Mouse (Mus musculus) lung, postnatal 36 days (tissue): ENCODE results near the gene Col6a5.

Experiments used
- DNase-seq: peaks from one replicate; pipeline ENCODE4 v3.0.0; 2022; ENCODE audit warnings: mixed read lengths

The Col6a5 gene

DNA sequence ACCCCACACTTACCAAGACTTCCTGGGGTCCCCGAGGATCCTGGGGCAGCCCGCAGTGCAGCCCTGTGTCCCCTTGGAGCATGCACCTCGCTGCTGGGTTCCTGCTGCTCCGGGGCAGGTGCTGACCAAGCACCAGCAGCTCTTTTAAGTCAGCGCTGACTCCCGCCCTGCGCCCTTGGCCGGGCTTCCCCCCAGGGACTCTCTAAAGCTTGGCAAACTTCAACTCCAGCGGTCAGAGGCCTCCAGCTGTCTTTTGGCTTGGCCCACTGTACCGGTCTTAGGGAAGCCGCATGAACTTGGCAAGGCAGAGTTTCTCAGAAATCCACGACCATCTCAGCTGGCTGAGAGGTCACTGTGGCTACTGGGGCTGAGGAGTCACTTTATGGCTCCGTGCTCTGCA lies at the start of gene Col6a5:
TSS of gene Col6a5 (minus strand) at position 111 of the 400 bp plus-strand sequence.
- peak; percentile 56 for DNase-seq

DNA sequence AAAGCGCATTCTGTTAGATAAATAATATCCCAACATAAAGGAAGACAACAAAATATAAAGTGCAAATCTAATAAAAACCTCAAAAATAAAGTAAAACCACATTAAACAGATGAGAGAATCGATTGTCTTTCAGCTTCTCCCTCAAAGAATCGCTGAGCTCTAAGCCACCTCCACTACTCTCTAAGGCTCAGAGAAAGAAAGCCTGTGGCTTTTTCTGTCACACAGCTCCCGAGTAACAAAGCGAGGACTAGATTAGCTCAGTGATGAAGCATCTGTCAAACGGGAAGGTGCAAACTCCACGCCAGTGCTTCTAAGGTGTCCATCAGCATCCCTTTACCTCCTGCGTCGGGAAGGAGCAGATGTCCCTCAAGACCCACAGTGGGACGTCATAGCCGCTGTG lies 37.5 kb upstream of the Col6a5 start:
- DNase-seq: no peak

DNA sequence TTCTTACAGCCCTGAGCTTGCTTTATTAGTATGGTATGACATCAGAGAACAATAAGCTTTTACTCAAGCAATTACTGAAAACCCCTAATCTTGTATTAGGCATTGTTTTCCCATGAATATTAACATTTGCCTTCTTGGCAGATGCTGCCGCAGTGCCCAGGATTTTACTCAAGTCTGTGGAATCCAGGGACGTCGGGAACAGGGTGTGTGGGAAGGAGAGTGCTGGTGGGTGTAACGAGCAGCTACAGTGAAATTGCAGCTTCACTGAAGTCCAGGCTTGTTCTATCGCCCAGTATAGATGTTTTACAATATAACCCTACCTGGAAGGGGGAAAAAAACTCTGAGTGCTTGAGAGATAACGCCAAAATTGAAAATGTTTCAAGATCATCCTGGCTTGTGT lies 32.0 kb upstream of the Col6a5 start:
- no peak for DNase-seq

DNA sequence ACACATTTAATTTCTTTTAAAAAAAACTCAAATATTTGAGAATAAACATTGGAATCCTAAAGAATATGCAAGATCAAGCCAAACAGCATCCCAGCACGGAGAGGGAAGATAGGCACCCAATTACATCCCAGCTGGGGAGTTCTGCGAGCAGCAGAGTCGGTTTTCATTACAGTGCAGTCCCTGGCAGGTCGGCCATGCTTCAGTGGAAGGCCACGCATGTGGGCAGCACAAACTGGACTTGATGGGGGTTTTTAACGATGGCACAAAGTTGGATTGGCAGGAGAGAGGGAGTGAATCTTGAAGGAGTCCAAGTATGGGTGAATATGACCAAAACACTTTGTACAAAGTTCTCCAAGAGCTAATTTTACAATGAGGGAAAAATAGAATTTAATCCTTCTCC lies 29.7 kb upstream of the Col6a5 start:
- no peak for DNase-seq

DNA sequence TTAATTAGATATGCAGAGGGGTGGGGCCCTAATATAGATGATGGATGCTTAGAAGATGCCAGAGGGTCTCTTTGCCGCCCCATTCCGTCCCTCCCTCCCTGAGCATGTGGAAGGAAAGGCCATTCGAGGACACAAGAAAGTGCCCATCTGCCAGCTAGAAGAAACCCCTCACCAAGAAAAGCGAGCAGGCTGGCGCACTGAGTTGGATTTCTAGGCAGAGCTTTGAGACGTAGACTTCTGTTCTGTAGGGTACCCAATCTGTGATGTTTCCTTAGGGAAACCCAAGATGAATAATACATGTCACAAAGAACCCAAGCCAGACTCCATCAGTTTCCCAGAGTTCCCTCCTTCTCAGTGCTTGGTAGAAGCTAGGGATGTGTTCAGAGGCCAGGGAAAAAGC lies 29.0 kb upstream of the Col6a5 start:
- no peak for DNase-seq

DNA sequence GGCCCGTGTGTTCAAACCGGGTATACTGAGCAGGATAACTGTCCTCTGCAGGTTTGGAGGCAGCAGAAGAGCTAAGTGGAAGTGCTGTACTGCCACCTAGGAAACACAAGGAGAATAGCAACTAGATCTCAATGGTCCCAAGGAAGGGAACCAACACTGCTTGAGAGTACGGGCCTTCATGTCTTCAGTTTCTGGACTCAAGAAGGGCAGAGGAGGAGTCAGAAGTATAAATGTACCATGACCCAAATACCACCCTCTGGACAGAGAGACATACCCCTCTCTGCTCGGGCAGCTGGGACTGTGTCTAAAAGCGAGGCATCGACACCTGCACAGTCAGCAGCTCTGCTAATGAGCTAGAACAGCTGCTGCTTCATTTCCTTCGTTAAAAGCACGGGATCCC lies 27.7 kb upstream of the Col6a5 start:
- no peak for DNase-seq

DNA sequence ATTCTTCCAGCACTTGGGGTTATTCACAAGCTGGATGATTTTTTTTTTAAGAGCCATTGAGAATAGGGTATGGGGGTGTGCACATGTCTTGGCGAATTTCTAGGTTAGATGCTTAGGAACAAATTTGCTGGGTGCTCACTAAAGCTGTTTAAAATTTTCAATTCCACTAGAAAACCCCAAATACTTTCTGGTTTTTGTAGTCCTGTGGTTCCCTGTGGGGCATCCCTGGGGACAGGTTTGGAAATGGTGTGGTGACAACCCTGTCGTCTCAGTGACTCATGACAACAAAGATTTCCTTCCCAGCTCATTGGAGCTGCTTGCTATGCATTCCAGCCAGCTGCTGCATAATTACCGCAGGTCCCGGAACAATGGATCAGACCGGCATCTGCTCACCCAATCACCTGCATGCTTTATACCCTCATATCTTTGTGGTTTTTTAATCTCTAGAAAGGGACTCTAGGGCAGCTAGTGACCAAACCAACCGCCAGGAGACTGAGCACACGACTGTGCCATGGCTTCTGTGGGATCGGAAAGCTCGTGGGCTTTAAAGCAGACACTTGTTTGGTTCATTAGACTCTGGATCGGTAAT lies 24.6 kb upstream of the Col6a5 start:
- no peak for DNase-seq

DNA sequence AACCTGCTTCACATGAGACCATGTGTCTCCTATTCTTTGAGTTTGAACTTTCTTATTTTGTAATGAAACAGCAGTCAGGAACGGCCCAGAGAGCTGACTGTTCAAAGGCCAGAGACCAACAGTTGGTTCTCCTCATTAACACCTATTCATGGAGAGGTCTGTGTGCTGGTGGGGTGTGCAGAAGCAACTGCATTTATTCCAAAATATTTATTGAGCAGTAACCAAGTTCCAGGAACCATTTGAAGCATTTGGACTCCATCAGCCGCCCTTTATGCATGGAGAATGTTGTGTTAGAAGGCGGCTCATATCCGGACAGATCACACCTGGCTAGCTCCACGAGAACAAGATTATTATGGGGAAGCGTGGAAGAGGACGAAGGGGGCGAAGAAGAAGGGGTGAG lies 18.0 kb upstream of the Col6a5 start:
- peak; percentile 62 for DNase-seq

DNA sequence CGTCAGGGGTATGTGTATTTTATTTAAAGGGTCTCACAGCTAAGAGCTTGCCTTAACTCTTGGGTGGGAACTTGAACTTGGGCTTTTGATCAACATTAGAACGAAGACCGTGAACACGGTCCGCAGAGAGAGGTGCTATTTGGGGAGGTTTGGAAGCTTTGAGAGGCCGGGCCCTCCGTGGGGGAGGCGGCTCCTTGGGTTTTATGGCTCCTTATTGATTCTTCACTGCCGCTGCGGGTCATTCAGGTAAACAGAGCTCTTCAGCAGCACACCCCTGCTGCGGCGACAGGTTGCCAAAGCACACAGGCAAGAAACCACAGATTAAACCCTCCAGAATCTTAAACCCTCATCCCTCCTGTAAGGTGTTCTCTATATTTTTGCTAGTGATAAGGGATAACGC lies 16.4 kb upstream of the Col6a5 start:
- no peak for DNase-seq

DNA sequence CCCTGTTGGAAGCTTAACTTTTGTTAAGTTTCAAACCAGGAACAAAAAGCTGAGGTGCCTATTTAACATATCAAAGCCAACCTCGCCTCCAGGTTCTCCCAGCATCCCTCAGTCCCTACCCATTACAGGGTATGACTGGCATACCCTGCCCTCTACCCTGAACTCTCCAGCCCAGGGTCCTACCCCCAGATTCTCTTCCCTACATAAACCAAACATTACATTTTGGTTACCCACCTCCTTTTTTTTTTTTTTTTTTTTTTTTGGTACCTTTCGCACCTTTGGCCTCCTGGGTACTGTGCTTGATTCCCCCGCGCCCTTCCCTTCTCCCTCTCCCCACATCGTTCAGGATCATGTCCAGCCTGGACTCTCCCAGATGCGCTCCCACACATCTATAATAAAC lies 15.9 kb upstream of the Col6a5 start:
- DNase-seq: no peak

DNA sequence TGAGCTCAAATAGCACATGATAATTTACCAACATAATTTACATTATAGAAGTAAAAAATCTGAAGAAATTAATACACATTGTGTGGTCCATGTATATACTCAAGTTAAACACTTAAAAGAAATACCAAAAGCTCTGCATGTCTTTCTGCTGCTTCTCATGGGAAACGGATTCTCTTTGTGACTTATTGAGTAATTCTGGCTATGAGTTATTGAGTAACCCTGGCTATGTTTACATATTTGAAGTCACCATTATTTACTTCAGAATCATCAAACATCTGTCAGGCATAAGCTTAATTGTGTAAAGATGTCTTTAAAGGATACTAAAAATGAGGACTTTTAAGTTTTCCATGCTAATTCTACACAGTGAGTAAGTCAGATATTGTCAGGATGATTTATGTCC lies 13.3 kb upstream of the Col6a5 start:
- DNase-seq: no peak

DNA sequence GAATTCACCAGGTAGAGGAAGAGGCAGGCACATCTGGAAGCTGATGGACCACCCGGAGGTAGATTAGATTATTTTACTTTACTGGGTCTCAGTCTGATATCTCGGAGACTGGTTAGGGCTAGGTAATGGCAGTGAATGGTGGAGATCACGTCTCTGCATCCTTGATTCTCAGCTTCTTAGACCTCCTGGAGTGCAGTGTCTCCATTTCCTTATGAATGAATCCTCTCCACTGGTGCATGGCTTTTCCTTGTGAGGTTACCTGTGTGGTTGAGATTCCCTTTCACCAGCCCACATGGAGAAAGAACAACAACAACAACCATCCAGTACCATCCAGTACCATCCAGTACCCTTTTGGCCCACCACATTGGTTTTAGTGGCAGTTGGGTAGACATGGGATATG lies 11.6 kb upstream of the Col6a5 start:
- DNase-seq: no peak

DNA sequence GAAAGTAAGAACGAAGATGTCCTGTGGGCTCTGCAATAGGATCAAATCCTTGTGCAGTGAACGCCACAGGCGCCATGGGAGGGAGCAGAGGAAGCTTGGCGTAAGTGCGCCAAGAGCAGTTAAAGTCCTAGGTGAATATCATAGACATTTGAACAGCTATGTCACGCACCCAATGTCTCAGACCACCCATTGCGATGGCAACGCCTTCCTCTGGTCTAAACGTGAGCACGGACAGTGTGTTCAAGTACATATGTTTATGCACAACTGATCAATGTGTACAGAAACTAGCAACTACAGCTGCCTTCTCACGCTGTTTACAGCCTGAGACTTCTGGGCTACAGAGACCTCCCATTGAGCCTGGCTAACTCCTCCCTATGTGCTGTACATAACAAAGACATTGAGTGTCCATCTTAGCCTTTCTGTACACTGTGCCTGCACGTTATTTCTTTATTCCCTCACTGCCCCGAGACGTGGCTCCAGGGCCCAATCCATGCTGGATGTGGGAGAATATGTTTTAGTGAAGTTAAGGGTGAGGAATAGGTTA lies 11.0 kb upstream of the Col6a5 start:
- DNase-seq: no peak

DNA sequence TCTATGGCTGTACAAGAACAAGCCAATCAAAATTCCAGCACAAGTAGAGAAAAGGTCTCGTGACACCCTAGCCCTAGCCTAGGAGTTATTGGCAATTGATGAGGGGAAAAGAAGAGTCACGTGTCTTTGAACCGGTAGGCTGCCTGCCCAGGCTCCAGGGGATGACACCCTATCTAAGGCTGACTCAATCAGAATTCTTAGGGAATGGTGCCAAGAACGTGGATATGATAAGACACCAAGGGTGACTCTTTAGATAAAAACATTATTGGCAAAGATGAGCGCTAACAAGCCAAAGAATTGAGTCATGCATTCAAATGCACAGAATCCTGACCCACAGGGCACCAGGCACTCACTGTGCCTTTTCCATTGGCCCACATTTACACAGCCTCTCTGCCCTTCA lies 10.5 kb upstream of the Col6a5 start:
- no peak for DNase-seq

DNA sequence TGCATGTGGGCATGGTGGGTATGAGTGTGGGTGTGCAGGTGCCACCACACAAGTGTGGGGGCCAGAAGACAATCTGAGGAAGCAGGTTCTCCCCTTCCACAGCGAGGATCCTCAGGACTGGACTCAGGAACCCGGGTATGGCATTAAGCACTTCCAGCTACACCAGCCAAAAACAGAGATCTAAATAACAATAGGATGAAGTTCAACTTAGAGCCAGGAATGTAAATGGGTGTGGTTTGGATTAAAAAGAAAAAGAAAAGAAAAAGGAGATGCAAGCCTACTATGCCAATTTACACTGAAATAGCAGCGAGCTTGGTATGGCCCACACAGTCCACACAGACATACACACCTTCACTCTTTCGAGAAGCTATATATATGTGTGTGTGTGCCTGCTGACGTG lies 7.5 kb upstream of the Col6a5 start:
- no peak for DNase-seq

DNA sequence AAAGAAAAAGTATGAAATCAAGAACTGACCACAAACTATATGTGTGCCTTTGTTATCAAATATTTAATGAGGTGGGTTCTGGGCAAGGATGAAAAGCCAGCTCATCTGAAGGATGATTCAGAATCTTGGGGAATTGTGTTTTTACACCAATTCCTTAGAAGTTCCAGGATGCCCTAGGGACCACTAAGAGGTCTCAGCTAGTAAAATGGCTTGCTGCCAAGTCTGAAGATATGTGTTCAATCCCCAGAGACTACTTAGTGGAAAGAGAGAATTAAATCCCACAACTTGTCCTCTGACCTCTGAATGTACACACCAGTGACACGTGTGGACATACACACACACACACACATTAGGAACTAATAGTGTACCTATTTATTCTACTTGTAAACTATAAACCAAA lies 1.3 kb downstream of the Col6a5 start:
- DNase-seq: no peak

DNA sequence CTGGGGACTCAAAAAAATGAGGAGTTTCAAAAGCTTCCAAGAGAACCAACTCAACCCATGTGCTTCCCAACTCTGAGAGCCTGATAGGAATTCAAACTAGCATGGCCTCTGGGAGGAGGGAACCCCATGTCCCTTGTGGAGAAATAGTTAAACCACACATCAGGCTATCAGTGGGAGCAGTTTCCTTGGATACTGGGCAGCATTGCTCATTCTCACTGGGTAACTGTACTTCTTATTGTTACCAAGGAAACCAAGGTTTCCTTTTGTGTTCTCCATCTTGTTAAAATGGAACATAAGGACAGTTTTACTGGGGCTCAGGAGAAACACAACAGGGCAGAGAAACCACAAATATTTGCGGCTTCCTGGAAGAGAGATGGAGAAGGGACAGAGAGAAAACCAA lies 10.7 kb downstream of the Col6a5 start:
- no peak for DNase-seq

DNA sequence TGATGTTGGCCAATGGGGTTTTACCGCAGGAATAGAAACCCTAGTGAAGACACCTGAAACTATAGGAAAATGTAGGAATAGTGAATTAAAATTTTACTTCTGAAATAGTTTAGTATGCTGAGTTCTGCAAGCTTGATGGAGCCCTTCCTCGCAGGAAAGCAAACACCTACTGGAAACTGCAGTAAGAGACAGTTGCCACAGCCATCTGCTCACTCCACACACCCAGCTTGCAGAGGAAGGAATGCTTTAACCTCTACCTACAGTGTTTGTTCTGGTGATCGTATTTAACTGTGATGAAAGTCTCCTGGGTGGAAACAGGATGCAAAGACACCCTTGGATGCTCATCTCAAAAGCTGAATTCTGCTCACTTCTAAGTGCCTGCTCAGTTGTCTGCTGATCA lies 12.9 kb downstream of the Col6a5 start:
- DNase-seq: no peak

DNA sequence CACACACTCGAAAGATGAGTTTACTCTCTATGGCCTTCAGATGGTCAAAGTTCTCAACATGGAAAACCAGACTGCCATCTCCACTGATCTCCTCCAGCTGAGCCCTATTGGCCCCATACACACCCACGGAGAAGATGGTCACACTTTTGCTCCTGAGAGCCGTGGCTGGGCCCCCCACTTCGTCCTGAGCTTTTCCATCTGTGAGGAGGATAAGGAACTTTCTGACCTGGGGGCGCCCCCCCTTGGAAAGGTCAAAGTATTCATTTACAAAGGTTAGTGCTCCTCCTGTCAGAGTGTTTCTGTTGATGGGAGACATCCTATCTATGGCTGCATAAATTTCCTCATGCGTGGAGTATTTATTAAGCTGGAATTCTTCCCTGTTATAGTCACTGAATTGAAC lies 26.6 kb downstream of the Col6a5 start:
- DNase-seq: no peak

DNA sequence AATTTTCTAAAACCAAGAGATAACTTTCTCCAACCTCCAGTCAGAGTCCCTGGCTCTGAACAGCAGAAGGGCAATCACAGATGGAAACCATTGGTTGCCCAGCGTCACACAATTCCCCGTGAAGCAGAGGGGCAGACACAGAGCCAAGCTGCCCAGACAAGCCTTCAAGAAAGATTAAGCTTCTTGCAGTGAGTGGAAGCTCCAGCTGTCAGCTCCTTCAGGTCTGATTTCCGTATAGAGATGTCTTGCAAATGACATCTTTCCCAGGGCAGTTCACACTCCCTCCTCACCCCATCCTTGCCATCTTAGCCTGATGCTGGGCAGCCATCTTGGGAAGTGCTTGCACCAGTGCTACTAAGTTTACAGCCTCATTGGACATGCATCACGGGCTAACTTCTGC lies 31.2 kb downstream of the Col6a5 start:
- no peak for DNase-seq

DNA sequence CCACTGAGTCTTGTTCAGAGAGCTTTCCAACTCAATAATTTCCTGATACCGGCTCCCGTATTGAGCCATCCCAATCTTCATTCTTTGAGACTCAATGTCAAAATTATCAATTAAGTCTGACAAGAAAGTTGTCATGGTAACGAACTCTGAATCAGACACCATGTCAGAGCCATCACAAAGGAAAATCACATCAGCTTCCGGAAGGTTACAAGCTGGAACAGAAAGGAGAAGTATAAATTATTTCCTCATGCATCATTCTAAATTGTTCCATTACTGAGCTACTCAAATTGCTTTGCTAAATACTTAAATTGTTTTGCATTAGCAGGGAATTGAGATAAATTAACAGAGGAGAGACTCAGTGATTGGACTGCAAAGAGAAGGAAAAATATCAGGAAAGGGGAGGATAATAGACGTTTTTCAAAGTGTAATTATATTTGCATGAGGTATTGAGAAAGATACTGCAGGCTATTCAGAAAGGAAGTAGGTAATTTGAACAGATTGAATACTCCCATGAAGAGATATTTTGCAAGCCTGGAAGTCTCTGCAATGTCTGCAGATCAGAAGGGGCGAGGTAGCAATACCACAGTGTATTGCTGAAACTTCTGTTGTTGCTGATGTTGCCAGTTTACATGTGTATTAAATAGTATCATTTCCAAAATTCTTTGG lies 31.9 kb downstream of the Col6a5 start:
- no peak for DNase-seq

DNA sequence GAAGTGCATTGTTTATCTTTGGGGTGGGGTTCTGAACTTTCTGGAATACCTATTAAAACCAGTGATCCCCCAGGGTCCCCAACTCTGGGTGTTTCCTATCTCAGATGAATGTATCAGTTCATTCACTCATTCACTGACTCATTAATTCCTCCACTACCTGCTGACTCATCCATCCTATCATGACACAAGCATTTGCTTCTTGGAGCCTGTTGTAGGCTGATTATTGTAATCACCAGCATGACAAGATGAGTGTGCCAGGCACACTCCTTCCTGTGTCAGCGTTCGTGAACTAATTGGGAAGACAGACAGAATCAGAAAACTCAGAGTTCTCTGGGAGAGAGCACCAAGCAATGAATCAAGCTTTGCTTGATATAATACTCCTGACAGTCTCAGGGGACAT lies 36.8 kb downstream of the Col6a5 start:
- DNase-seq: no peak

DNA sequence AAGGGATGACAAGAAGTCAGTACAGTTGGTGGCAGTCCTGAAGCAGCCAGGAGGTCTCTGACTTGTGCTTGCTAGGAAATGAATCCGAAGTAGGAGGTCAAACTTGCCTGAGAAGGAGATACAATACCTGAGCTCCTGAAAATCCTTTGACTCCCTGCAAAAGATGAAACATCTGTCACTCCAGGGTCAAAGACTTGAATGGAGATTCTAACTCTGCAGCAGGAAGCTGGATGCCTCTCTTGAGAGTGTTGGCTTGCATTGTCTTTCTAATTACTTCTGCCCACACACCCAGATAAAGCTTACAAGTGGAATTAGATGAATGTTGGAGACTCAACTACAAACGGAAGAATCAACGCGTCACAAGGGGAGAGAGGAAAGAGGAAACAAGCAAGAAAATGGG lies 45.3 kb downstream of the Col6a5 start:
- DNase-seq: no peak

DNA sequence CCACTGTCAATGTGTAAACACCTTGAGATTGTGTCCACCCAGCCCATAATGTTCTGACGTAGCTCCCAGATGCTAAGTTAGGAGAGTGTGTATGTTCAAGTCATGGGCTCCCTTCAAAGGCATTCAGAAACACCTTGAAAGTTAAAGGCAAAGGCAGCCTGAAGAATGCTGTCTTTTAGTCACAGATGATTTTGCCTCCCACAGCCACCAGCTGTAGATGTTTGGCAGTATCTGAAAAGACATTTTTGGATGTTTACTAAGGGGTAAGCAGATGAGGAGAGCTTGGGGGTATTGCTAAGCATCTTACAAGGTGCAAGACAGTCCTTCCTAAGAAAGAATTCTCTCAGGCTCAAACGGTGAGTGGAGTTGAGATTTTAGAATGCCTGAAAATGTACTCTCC lies 50.3 kb downstream of the Col6a5 start:
- no peak for DNase-seq

DNA sequence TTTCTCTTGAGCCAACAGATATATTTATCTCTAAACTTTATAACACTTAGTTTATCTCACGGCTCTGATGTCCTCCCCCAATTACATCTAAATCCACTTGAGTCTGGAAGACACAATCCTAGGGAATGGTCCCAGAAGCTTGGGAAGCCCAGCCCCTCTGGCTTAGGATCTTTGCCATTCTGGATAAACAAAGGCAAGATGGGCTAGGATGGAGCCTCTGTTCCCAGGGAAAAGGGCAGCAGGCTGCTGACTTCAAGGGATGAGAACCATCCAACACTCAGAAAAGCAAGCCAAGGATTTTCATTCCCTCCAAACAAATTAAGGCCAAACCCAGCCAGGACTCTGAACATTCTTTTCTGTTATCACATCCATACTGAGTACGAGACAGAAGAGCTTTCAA lies 51.1 kb downstream of the Col6a5 start:
- DNase-seq: peak; percentile 2
